Mouse (Mus musculus) macrophage (primary cell): ENCODE measurements around the gene Tra2b. TPM values are rescaled to one million over a fixed set of nuclear protein-coding genes. Genes with fewer than 3 reads are reported as not detected.
"Not testable (repeated sequence)": the region's sequence is repeated elsewhere in the genome, so short reads cannot be mapped to it uniquely, and the experiment has no call there.

ENCODE experiments used
- H3K27ac ChIP-seq: fragments of 350-480 bp; formaldehyde crosslinking; 2 replicates; pipeline ENCODE4 v1.9.0; 2021
- H3K36me3 ChIP-seq: fragments of 350-480 bp; formaldehyde crosslinking; 2 replicates; pipeline ENCODE4 v1.9.0; 2021; ENCODE audit errors: inconsistent target
- H3K4me3 ChIP-seq: fragments of 350-480 bp; formaldehyde crosslinking; 2 replicates; pipeline ENCODE4 v1.9.0; 2021; ENCODE audit errors: inconsistent target
- H3K79me2 ChIP-seq: fragments of 350-480 bp; formaldehyde crosslinking; 2 replicates; pipeline ENCODE4 v1.9.0; 2021; ENCODE audit errors: inconsistent target
- WGBS: methylation state at CpG from one replicate; pipeline ENCODE4 v1.1.7; 2026; ENCODE audit warnings: inconsistent platforms; ENCODE audit not compliant: missing documents; 5-methylcytosine and 5-hydroxymethylcytosine counted together
- polyA plus RNA-seq: library from polyadenylated mRNA; stranded (reverse); fragments of 250-400 nt; gene quantifications from 3 replicates; pipeline ENCODE4 v1.2.4, GENCODE M21; 2018; ENCODE audit warnings: inconsistent platforms

Gene Tra2b
- polyA plus RNA-seq, 1 experiment from 2014 or later = 130 TPM

DNA sequence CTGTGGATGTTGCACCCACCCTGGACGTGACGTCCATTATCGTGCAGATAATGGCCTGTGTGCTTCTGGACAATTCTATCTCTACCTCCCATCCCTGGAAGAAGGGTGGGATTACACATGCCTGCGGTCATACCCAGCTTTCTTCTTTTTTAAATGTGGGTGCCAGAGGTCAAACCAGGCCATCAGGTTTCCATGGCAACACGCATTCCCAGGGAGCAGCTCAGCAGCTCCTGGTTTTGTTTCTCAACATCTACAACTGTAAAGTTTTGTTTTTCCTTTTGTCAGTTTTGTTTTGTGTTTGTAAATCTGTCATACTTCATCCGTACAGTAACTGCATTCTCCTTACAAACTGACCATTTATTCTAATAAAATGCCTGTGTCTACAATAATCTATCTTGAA, 31.3 kb downstream of the Tra2b start:
- no peaks in the 10 kb centered on the region for H3K79me2 ChIP-seq
- no peaks in the 10 kb centered on the region for H3K36me3 ChIP-seq
- H3K4me3 ChIP-seq = no peak overlapping the region
- 91% methylated on average over 6 of the region's 6 CpGs for WGBS
- H3K27ac ChIP-seq = no peak overlapping the region

DNA sequence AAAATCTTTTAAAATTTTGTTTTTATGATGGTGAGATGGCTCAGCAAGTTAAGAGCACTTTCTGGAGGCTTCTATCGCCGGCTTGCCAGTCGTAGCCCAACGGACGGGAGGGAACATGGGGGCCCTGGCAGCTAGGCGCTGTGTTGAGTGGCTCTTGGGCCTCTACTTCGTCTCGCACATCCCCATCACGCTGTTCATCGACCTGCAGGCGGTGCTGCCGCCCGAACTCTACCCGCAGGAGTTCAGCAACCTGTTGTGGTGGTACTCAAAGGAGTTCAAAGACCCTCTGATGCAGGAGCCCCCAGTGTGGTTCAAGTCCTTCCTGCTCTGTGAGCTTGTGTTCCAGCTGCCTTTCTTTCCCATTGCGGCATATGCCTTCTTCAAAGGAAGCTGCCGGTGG, 35.5 kb downstream of the Tra2b start:
- H3K27ac ChIP-seq, H3K36me3 ChIP-seq, H3K4me3 ChIP-seq, H3K79me2 ChIP-seq: not testable (repeated sequence)
- 90% methylated on average over 14 of the region's 16 CpGs for WGBS

DNA sequence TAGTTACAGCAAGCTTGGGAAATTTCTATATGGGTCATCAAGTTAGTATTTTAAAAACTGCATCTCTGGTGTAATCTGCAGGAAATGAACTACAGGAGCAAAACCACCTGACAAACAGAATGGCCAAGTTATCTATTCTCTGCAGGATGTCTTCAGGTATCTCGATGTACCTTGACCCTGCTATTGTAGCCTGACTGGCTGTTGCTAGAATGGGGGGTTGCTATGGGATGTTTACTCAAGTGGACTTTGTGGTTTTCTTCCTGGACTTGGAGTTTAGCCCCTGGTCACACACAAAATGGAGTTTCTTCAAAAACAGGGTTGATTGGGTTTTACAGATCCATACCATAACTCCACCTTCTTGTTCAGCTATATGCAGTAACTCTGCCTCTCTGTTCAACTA, 62.3 kb downstream of the Tra2b start:
- no peaks in the 10 kb centered on the region for H3K79me2 ChIP-seq

DNA sequence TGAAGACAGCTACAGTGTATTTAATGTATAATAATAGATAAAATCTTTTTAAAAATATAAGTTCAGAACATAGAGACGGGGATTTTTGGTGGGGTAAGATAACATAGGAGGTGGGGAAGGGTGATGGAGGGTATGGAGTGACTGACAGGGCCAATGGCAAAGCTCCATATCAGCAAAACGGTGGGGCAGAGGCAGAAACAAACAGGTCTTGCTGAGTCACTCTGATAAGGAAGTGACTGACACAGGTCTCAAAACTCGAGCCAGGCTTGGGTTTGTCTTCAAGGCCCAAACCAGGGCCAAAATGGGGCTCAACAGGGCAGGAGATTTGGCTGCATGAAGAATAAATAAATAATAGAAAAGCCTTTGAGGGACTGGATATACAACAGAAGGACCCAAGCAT, 63.9 kb downstream of the Tra2b start:
- Histone ChIP-seq H3K79me2 (no peaks in the 10 kb centered on the region), H3K36me3 (no peaks in the 10 kb centered on the region), H3K4me3 (no peak overlapping the region), H3K27ac (no peak overlapping the region)
- 63% methylated on average over 3 of the region's 3 CpGs for WGBS

More for the DNA sequence above, 62.3 kb downstream of the Tra2b start:
- Histone ChIP-seq H3K36me3 (no peaks in the 10 kb centered on the region), H3K4me3 (no peak overlapping the region), H3K27ac (no peak overlapping the region)
- 100% methylated on average over 1 of the region's 1 CpGs for WGBS

DNA sequence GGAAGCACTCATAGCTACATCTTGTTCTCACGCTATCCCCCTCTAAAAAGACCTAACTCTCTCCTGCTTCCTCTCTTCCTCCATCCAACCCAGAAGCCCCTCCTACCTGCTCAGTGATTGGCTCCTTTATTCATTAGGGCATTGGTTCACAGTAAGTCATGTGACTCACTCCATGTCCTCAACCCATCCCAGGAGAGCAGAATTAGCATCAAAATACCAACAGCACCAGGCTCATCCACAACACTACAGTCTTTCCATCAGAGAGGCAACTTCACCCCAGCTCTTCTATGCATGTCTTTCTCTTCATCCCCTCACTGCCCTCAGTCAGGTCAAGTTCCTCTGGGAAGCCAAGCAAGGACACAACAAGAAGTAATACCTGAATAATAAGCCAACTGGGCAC, 65.3 kb downstream of the Tra2b start:
- H3K36me3 ChIP-seq = no peaks in the 10 kb centered on the region
- 83% methylated on average over 1 of the region's 1 CpGs for WGBS
- no peak overlapping the region for H3K4me3 ChIP-seq
- H3K79me2 ChIP-seq = no peaks in the 10 kb centered on the region
- H3K27ac ChIP-seq = no peak overlapping the region

Other genes with a start within 250 kb of the Tra2b start
- gene Igf2bp2, start 102.7 kb downstream of the Tra2b start, polyA plus RNA-seq = 11.0 to 35.3 TPM (median 33.5 TPM) in 3 replicates
- 6.4 to 103 TPM (median 10.0 TPM) in 3 replicates for gene Etv5, start 173.7 kb upstream of the Tra2b start, polyA plus RNA-seq